Mouse (Mus musculus) cerebellum, adult 2 months (tissue): ENCODE measurements at regions not wholly inside any gene's neighbourhood (a gene's known extent, or its start where the extent isn't known, plus 50 kb on each side); places are given as distances from the start of the nearest gene placed in this dataset.

Experiments
- DNase-seq, 2 experiments: peaks; one replicate each; pipeline ENCODE4 v3.0.0; 2021
- H3K27ac ChIP-seq: fragments of 200-500 bp; 2 replicates; pipeline ENCODE4 v1.5.1; 2012; ENCODE audit warnings: low read length, control low read depth, inconsistent platforms; ENCODE audit not compliant: insufficient read depth
- H3K27me3 ChIP-seq: fragments of 200-500 bp; 2 replicates; pipeline ENCODE4 v1.6.1; 2012; ENCODE audit warnings: inconsistent platforms, mild to moderate bottlenecking, low read length, moderate library complexity; ENCODE audit not compliant: control insufficient read depth, insufficient read depth
- H3K4me1 ChIP-seq: fragments of 200-500 bp; 2 replicates; pipeline ENCODE4 v1.6.1; 2011; ENCODE audit warnings: low read length; ENCODE audit not compliant: control insufficient read depth, insufficient read depth
- H3K4me3 ChIP-seq: fragments of 200-500 bp; replicated peaks from 2 replicates; pipeline ENCODE3; 2011; ENCODE audit warnings: mild to moderate bottlenecking, low read depth, low read length, control low read depth; ENCODE audit not compliant: insufficient read depth
- CTCF ChIP-seq: fragments of 200-500 bp; IDR thresholded peaks from 2 replicates; pipeline ENCODE4 v1.5.1; 2011; ENCODE audit warnings: low read depth, mild to moderate bottlenecking, control low read depth, low read length, moderate library complexity, borderline replicate concordance; ENCODE audit not compliant: insufficient read depth
- POLR2A ChIP-seq: fragments of 200-500 bp; IDR thresholded peaks from 2 replicates; pipeline ENCODE4 v1.6.1; 2011; ENCODE audit warnings: low read length, control low read depth, borderline replicate concordance; ENCODE audit not compliant: insufficient read depth
- WGBS: fragments of 180-500 bp; shearing (Covaris S2); methylation state at CpG from one replicate; pipeline ENCODE4 v1.1.7; 2018; 5-methylcytosine and 5-hydroxymethylcytosine counted together

DNA sequence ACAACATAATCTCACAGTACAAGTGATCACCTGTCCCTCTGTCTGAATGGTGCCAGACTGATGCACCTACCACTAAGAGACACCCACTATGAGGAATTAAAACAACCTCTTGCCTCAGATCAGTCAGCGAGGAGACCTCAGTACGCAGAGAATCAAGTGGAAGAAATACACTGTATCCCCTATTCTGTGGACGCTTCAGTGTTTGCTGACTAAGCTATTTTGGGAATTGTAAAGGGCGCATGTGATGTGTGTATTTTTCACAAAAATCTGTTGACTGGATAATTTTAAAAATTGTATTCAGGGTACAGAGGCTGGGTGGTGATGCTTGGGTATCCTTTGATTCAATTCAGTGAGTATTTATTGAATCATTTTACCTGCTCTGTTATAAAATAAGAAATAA is 185.8 kb upstream of the Ppp2r2d start:
- 97% methylated on average over 4 of the region's 4 CpGs for WGBS
- peaks cover 19% of the 10 kb centered on the region for H3K4me1 ChIP-seq
- no peak for DNase-seq
- no peaks in the 10 kb centered on the region for H3K27me3 ChIP-seq
- H3K27ac ChIP-seq, result no peak overlapping the region
- TF ChIP-seq CTCF, result no peak
- TF ChIP-seq POLR2A, result no peak
- H3K4me3 ChIP-seq, result no peak overlapping the region

DNA sequence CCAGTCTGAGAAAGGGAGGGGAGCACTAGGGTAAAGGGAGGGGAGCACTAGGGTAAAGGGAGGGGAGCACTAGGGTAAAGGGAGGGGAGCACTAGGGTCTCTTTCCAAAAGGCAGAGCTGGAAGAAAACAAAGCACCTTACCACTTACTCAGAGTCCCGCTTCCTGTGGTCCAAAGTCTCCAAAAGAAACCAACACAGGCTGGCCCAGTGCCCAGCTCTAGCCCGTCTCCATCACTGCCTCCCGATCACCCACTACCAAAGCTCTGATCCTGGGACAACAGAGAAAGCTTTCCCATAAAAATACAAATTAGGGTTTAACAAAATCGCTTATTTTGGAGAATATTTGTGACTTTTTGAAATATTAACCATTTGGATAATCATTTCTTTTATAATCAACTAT is 188.4 kb upstream of the Ppp2r2d start:
- Histone ChIP-seq H3K4me1 (peaks cover 22% of the 10 kb centered on the region), H3K27ac (no peak overlapping the region), H3K27me3 (no peaks in the 10 kb centered on the region), H3K4me3 (no peak overlapping the region)
- TF ChIP-seq POLR2A, result no peak
- TF ChIP-seq CTCF, result no peak
- no peak for DNase-seq
- WGBS, result 91% methylated on average over 4 of the region's 4 CpGs

DNA sequence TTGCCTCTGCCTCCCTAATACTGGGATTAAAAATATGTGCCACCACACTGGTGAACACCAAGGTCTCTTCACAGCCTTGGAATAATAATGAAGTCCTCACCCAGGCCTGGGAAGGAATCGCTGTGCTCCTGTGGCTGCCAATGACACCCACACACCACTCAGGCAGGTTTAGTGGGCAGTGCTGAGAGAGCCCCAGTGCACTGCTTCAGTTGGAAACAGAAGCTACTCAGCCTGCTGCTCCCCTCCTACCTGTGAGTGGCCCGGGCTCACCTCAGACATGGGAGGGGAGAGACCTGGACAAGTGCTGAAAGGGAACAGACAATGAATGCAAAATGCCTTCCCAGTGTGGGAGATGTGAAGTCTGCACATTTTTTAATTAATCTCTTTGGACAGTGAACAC is 188.8 kb upstream of the Ppp2r2d start:
- TF ChIP-seq CTCF, result no peak
- H3K4me1 ChIP-seq, result peaks cover 22% of the 10 kb centered on the region
- no peak overlapping the region for H3K27ac ChIP-seq
- H3K27me3 ChIP-seq, result no peaks in the 10 kb centered on the region
- WGBS, result 41% methylated on average over 2 of the region's 2 CpGs
- H3K4me3 ChIP-seq, result no peak overlapping the region
- DNase-seq, result peak in 1 of 2 experiments; percentile 19

DNA sequence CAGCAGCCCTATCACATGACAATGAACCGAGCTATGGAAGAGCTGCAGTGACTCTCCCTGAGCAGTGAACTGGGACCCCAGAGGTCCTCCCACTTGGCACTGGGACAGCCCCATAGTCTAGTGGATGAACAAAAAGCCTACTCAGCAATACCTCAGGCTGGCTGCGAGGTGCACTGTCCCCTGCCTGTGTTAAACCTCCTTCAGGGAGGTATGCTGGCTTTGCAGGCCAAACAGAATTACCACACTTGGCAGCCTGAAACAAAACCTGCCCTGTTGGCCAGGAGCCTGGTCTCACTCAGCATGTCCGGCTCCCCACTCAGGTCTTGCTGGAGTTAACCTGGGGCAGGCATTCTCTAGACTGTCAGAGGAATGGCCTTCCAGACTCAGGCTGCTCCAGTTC is 189.9 kb upstream of the Ppp2r2d start:
- Histone ChIP-seq H3K4me3 (no peak overlapping the region), H3K4me1 (peaks cover 22% of the 10 kb centered on the region), H3K27me3 (no peaks in the 10 kb centered on the region), H3K27ac (no peak overlapping the region)
- WGBS, result 10% methylated on average over 3 of the region's 3 CpGs
- TF ChIP-seq POLR2A (no peak), CTCF (no peak; the same call in 1 of the 2 replicates)
- peak; percentile 87 to 94 for DNase-seq

DNA sequence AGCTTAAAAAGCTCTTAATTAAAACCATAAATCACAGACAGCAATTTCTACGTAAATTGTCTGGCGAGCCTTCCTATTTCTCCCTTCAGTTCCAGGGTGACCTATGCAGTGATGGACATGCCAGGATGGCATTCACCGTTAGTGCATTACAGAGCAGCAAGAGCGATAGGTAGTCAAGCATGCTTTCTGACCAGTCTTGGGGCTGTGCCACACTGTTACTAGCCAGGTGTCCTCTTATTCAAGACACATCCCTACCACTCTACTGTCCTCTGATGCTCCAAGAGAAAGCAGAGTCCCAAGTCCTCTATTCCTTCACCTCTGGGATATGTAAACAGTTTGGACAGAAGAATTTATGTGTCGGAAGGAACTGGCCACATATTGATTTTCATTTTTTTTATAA is 194.9 kb upstream of the Ppp2r2d start:
- no peak overlapping the region for H3K27ac ChIP-seq
- H3K4me1 ChIP-seq, result peaks cover 10% of the 10 kb centered on the region; the same call in 1 of the 2 replicates
- no peak for DNase-seq
- WGBS, result 67% methylated on average over 5 of the region's 5 CpGs
- no peak overlapping the region for H3K4me3 ChIP-seq
- H3K27me3 ChIP-seq, result no peaks in the 10 kb centered on the region
- no peak for TF ChIP-seq POLR2A
- TF ChIP-seq CTCF, result no peak

DNA sequence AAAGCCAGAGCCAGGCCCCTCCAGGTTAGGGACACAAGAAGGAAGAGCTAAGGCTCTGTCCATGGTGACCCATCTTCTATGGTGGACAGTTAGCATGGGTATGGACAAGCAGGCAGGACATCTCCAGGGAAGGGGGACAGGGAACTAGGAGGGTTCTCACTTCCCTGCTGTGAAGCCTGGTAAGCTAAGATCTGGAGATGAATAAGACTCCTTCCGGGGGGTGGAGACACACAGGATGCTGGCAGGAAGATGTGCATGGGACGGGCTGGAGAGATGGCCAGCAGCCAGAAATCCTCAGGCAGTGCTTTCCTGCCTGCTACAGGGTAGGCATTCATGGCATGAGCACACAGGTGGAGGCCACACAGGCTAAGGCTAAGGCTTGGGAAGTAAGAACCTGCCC is 198.2 kb upstream of the Ppp2r2d start:
- 45% methylated on average over 2 of the region's 2 CpGs for WGBS
- Histone ChIP-seq H3K27ac (no peak overlapping the region), H3K27me3 (no peaks in the 10 kb centered on the region), H3K4me3 (no peak overlapping the region), H3K4me1 (no peaks in the 10 kb centered on the region)
- TF ChIP-seq CTCF (no peak), POLR2A (no peak)
- DNase-seq, result no peak

DNA sequence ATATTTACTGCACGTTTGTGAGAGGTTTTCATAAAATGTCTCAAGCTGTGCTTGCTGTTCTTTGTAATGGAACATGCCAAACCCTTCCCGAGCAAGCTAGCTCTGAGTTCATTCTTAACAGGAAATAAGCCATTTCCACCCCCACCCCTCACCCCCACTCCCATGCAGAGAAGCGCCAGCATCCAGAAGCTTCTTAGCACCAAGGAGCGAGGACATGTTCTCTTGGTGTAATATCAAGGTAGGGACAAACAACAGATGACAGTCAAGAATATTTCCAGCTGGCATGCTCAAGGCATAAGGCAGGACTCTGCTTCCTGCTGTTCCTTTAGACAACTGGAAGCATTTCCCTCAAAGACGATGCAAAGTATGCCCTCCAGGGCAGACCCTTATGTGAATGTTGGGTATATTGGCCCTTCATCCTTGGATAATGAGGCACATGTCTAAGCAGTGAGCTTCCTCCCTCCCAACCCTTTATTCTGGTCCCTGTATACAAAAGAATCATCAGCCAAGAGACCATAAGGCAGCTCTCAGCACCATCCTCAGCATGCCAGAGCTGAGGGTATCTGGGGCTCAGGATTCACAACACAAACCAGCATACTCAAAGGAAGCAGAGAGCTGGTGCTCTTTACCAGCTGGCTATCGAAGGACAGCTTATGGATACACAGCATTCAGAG is 205.2 kb upstream of the Ppp2r2d start:
- 9% methylated on average over 6 of the region's 6 CpGs for WGBS
- Histone ChIP-seq H3K4me3 (no peak overlapping the region), H3K27me3 (no peaks in the 10 kb centered on the region), H3K4me1 (peaks cover 14% of the 10 kb centered on the region), H3K27ac (no peak overlapping the region)
- DNase-seq, result peak; percentile 35 to 46
- TF ChIP-seq CTCF (no peak), POLR2A (no peak)

DNA sequence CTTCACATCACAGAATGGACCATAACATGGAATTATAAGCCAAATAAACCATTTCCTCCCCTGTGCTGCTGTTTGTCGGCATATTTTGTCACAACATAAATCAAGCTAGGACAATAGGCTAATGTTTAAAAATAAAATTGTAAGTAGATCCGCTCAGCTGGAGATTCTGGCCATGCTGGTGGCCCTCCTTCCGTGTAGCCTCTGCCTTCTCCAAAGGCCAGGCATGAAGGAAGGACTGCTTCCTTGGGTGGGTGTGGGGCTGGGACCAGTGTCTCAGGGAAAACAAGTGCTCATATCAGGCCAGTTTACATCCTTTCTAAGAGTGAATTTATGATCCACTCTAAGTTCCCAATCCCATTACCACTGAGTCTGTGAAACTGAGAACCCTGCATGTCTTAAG is 206.3 kb upstream of the Ppp2r2d start:
- no peaks in the 10 kb centered on the region for H3K27me3 ChIP-seq
- no peak for DNase-seq
- H3K4me1 ChIP-seq, result peaks cover 14% of the 10 kb centered on the region
- TF ChIP-seq CTCF, result no peak
- no peak for TF ChIP-seq POLR2A
- no peak overlapping the region for H3K27ac ChIP-seq
- no peak overlapping the region for H3K4me3 ChIP-seq
- WGBS, result 90% methylated on average over 3 of the region's 3 CpGs

DNA sequence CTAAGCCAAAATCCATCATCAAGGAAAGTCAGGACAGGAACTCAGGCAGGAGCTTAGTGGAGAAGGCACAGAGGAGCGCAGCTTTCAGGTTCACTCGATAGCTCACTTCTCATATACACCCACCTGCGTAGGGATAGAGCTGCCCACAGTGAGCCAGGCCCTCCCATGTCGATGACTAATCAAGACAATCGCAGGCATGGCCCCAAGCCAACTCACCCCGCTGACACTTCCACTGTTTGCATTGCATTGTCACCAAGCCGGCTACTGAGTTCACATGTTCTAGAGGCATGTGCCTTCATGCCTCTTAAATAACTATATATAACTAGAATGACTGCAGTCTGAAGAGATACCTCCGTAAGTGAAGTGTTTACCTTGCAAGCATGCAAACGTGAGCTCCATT is 219.8 kb upstream of the Ppp2r2d start:
- no peak for DNase-seq
- Histone ChIP-seq H3K27ac (no peak overlapping the region), H3K4me1 (no peaks in the 10 kb centered on the region), H3K27me3 (no peaks in the 10 kb centered on the region), H3K4me3 (no peak overlapping the region)
- 65% methylated on average over 9 of the region's 9 CpGs for WGBS
- TF ChIP-seq POLR2A (no peak), CTCF (no peak)
